Mouse (Mus musculus): ENCODE measurements at regions not wholly inside any gene's neighbourhood (a gene's known extent, or its start where the extent isn't known, plus 50 kb on each side); places are given as distances from the start of the nearest gene placed in this dataset.

DNA sequence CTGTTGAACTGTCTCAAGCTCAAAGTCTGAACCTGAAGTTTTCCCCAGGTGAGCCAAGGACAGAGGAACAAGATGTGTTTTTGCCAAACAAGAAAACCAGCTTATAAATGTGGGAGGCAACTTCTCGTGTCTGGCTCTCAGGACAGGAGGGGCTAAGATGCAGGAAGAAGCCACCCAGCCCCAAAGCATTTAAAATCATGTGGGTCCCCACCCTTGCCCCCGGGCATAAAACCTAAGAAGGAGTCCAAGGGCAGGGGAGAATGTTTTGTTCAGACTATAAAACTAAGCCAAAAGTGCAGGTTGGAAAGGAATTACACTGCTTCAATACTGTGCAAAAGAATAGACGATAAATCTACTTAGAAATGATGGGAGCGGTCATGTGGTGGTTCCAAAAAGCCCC lies 80.7 kb upstream of the Lrig1 start:
- TF ChIP-seq POLR2A (IDR thresholded peaks at IDR 0.05; ENCODE audit: insufficient read depth, low read depth, low read length) (no peak), CTCF (IDR thresholded peaks at IDR 0.05; ENCODE audit: insufficient read depth, low read depth, low read length) (no peak)
